Mouse (Mus musculus) kidney, adult 8-10 months (tissue): ENCODE measurements around the gene Plcg2.

Experiments
- DNase-seq, 2 experiments: peaks; one replicate each; pipeline ENCODE4 v3.0.0; 2022

Plcg2 gene

GRCm38 (mm10) chr8:117488246-117489005, 9.7 kb upstream of the Plcg2 start:
- no peak for DNase-seq

GRCm38 (mm10) chr8:117493543-117493942, 4.5 kb upstream of the Plcg2 start:
- DNase-seq, result no peak

- DNase-seq, result peak in 1 of 2 experiments; percentile 15
Measured at GRCm38 (mm10) chr8:117494874-117495273, 3.2 kb upstream of the Plcg2 start.

- DNase-seq, result no peak
Measured at GRCm38 (mm10) chr8:117498915-117499540, 937 bp downstream of the Plcg2 start.

- DNase-seq, result no peak
Measured at GRCm38 (mm10) chr8:117500232-117500823, 2.2 kb downstream of the Plcg2 start.

DNA sequence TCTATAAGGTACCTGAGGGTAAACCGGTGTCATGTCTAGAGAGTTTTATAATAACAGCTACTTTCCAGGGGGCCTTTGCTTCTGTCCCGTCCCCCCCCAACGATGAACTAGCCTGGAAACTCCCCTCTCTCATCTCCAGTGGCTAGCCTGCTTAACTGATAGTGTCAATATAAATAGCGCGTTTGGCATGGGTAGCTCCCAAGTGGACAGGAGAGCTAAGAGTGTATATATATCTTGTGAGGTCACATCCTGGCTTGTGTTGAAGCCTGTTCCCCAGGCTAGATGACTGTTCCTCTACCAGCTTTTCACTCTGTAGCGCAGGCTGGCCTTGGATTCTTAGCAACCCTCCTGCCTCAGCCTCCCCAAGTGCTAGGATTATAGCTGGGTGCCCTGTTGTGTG, 3.2 kb downstream of the Plcg2 start:
- no peak for DNase-seq

GRCm38 (mm10) chr8:117503405-117504069, 5.4 kb downstream of the Plcg2 start:
- no peak for DNase-seq

GRCm38 (mm10) chr8:117507703-117508102, 9.6 kb downstream of the Plcg2 start:
- DNase-seq, result no peak

- peak; percentile 14 to 17 for DNase-seq
Measured at GRCm38 (mm10) chr8:117516876-117517565, 18.9 kb downstream of the Plcg2 start.

- DNase-seq, result no peak
Measured at GRCm38 (mm10) chr8:117517861-117518260, 19.8 kb downstream of the Plcg2 start.

- DNase-seq, result no peak
Measured at GRCm38 (mm10) chr8:117518873-117519272, 20.8 kb downstream of the Plcg2 start.

DNA sequence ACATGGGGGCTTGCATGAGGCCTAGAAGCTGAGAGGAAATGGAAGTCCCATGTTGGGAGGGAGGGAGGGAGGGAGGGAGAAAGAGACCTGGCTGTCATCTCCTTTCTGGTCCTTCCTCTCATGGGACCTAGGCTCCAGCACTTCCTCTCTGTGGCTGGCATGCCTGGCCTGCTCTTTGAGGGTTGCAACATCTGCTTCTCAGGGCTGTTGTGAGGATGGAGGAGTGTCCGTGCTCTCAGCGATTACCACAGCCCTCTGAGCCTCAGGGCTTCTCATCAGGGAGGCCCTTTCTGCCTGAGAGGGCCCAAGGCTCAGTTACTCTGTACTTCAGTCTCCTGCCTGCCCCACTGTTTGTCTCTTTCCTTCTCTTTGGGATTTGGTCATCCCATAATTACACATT, 28.1 kb downstream of the Plcg2 start:
- DNase-seq, result no peak

DNA sequence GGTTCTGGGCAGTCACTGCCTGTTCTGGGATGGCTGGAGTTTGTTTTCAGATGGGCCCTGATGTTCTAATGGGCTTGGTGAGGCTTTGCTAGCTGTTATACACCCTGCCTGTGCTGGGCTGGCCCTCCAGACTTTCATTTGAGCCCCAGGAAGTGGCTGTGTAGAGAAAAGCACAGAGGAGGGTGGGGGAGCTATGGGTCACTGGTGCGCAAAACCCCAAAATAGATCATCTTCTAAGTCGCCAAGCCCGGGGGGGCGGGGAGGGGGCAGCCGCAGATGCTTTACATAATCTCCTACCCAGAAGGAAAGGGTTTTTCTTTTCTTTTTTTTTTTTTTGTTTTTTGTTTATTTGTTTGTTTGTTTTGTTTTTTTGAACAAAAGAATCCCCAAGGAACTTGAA, 29.9 kb downstream of the Plcg2 start:
- DNase-seq, result no peak

DNA sequence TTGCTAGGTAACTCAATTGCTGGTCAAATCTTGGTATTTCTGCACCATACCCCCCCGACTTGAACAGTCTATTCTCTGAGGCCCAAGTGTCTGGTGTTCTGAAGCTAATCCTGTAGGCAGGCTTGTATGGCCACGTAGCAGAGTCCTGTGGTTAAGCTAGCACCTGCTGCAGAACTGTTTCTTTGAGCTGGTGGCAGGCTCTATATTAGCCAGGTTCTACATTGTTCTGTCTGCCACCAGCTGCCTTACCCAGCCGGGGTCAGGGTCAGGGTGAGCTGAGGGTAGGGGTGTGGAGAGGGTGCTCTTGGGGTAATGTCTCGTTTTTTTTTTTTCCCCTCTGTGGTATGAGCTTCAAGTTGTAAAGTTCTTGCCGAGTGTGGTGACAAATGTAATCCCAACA, 31.1 kb downstream of the Plcg2 start:
- no peak for DNase-seq

GRCm38 (mm10) chr8:117532381-117532972, 34.4 kb downstream of the Plcg2 start:
- no peak for DNase-seq

DNA sequence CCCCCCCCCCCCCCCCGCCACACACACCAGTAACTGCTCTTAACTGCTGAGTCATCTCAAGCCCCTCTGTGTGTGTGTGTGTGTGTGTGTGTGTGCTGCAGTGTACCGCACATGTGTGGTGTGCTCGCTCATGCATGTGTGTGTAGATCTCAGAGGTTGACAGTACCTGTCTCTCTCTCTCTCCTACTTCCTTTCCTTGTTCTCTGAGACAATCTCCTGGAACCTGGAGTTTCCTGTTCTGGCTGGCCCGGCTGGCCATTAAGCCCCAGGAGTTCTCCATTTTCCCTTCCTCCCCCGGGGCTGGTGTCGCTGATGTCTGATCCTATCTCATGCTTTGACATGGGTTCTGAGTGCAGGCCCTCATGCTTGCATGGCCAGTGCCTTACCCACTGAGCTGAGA, 38.8 kb downstream of the Plcg2 start:
- no peak for DNase-seq

GRCm38 (mm10) chr8:117537751-117538150, 39.7 kb downstream of the Plcg2 start:
- DNase-seq, result no peak

GRCm38 (mm10) chr8:117542951-117543350, 44.9 kb downstream of the Plcg2 start:
- DNase-seq, result no peak

- DNase-seq, result no peak
Measured at GRCm38 (mm10) chr8:117543789-117544188, 45.7 kb downstream of the Plcg2 start.

DNA sequence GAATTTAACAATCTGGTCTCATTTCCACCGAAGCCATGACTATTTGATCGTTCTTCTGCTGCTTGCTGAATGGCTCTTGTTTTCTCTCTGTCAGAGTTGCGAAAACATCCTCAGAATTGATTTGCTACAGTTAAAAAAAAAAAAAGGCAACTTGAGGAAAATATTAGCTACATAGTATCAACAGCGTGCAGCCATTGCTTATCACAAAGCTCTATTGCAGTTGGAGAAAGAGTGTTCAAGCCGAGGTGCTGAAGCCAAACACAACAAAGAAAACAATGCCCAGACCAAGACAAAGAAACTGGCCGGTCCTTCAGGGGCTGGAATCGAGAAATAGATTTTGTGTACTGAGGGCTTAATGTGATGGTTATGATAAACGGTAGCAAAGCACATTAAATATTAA, 47.0 kb downstream of the Plcg2 start:
- DNase-seq, result no peak

GRCm38 (mm10) chr8:117546386-117546785, 48.3 kb downstream of the Plcg2 start:
- peak; percentile 82 to 89 for DNase-seq

DNA sequence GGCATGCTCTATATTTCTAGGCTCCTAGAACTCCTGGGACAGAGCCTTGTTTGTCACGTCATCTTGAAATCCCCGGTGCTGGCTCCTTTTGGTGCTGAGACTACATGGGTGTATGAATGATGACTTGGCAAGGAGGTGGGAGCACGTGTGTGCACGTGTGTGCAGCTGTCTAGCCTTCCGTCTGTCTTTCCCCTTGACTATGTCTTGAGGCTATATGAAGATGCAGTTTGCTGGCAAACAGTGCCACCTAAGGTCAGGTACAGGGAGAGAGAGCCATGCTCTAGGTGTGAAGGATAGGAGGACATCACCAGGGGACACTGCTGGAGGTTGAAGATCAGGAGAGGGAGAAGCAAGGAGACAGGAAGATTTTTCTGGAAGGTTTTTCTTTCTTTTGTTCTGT, 49.9 kb downstream of the Plcg2 start:
- no peak for DNase-seq

- no peak for DNase-seq
Measured at GRCm38 (mm10) chr8:117548453-117548852, 50.4 kb downstream of the Plcg2 start.
